Mouse (Mus musculus) spleen, embryonic (tissue): ENCODE results near the gene Kcnk12.

Experiments
- CTCF ChIA-PET: fragments of 350-600 bp; sonication (Branson Sonifier 250); formaldehyde crosslinking; loops from one replicate; lab custom pipeline; 2022; lab: Charles Lee

The Kcnk12 gene

DNA sequence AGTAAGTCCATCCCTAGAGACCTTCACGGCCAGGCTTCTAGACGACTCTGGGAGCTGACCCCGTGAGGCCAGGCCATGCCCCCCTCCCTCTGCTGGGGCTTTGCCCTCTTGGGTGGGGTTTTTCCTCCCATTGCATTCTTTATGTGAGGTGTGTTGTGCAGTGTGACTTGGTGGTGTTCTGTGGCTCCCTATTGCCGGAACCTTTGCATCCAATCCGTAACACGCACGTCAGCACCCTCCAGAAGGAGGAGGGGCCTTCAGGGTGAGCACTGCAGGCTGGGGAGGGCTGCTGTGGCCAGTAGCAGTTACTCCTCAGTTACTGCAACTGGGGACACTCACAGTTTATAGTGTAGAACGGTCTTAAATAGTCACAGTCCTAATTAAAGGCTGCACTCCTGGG lies 97.7 kb downstream of the Kcnk12 start:
- CTCF ChIA-PET, result no interaction called here

DNA sequence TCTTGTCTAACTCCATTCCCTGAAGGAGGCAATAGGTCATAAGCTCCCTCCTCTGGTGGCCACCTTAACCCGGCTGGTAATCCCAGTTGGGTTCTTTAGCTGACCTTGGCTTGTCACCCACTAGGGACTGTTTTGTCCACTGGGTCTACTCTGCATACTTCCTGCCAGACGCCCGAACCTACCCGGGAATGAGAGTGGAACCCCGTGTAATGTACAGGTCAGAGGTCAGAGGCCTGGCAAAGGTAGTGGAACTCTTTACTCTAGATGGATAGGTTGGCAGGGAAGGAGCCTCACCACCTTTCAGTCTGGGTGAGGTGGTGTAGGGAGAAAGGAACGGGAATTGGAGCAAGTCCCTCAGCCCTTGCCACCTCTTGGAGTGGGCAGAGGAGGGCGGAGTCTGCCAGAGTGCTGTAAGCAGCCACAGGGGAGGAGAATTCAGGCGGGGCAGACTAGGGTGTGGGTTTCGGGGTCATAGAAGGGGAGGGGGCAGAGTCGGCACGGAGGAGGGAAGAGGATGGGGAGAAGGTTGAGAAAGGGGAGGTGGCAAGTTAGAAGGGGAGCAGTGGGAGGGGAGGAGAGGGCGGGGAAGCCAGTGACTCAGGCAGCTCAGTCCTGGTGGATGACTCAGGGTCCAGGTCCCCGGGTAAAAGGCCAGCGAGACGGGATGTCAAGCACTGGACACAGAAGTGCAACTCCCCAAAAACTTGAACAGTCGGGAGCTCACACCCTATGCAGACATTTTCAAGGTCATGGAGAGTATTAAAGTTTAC lies 98.6 kb downstream of the Kcnk12 start:
- CTCF ChIA-PET, result no interaction called here

DNA sequence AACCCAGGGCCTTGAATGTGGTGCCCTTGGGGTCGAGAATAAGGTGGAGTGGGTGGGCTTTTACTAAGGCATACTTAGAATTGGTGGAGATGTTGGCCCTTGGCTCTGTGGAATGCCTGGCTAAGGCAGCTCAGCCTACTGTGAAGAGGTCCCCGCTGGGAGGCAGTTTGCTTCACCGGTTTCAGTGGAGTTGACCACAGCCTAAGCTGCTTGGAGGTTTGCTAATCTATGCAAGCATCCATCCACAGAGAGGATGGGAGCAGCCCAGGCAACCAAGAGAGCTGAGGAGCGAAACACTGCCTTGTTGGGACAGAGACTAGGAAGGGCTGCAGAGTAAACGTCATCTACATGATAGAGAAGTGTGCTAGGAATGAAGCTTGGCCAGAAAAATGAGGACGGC lies 101.0 kb downstream of the Kcnk12 start:
- CTCF ChIA-PET, result no interaction called here

DNA sequence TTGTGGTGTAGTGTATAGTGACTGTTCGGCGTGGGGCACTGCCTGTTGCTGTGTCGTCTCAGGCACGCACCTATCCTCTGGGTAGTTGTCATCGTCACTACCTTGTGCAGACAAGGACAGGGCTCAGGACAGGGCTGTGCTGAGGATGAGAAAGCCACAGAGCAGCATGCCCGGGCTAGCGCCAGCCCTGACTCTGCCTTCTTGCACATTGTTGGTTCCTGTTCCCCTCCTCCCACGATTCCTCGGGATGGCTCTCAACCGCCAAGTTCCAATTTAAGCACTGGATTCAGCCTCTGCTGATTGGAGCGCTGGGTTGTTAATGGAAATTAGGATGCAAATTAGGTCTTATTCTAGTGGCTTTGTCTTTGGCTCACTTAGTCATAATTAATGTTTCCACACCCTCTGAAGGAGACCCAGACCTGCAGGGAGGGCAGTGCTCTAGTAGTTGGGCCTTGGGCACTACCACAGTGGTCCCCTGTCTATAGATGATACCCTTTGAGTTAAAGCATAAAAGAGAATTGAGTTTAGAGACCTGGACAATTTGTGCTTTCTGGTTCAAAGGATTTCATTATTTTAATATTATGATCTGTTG lies 101.8 kb downstream of the Kcnk12 start:
- CTCF ChIA-PET, result no interaction called here
